Mouse (Mus musculus): Measurements from ENCODE around the gene Dbh. TPM values are rescaled to one million over a fixed set of nuclear protein-coding genes. Genes with fewer than 3 reads are reported as not detected.

Dbh gene
- polyA plus RNA-seq, 1 experiment from 2014 or later: 4.9 TPM

- WGBS: 91% methylated on average over 5 of the region's 5 CpGs
- Histone ChIP-seq H3K9ac (ENCODE audit: low read depth, low read length) (no peak overlapping the region), H3K4me2 (ENCODE audit: low read length) (no peak overlapping the region), H3K27ac (ENCODE audit: low read depth, low read length) (no peak overlapping the region), H3K4me1 (ENCODE audit: control insufficient read depth, insufficient read depth, low read depth, low read length) (no peaks in the 10 kb centered on the region; the same call in 1 of the 2 replicates), H3K27me3 (replicated peaks; ENCODE audit: control insufficient read depth, insufficient read depth, low read length) (no peaks in the 10 kb centered on the region), H3K4me3 (ENCODE audit: low read length) (no peak overlapping the region), H3K36me3 (ENCODE audit: control insufficient read depth, insufficient read depth, low read length) (no peaks in the 10 kb centered on the region), H3K9me3 (ENCODE audit: control insufficient read depth, low read length) (no peaks in the 10 kb centered on the region)
- no peak for ATAC-seq
Observed at GRCm38 (mm10) chr2:27207126-27207525, 42.1 kb downstream of the Dbh start.

DNA sequence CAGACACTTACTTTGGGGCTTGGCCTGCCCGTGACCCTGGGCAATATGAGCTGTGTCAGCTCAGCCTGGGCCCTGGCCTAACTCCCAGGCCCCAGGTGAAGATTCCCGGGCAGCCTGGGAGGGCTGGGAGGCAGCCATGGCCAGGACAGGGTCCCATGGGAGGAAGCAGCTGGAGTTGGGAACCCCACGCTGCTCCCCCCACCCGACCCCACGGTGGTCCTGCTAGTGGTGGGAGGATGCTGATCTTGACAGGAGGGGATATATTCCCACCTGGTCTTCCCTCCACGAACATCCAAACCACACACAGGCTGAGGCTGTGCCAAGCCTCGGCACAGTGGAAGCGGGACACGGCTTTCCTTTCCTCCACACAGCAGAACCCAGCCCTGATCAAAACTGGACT, 44.3 kb downstream of the Dbh start:
- no peaks in the 10 kb centered on the region for H3K9me3 ChIP-seq (ENCODE audit: control insufficient read depth, low read length)
- 82% methylated on average over 9 of the region's 9 CpGs for WGBS
- H3K27me3 ChIP-seq (replicated peaks; ENCODE audit: control insufficient read depth, insufficient read depth, low read length): no peaks in the 10 kb centered on the region

GRCm38 (mm10) chr2:27209816-27210215, 44.8 kb downstream of the Dbh start:
- H3K9ac ChIP-seq (ENCODE audit: low read depth, low read length): no peak overlapping the region
- no peak overlapping the region for H3K4me2 ChIP-seq (ENCODE audit: low read length)
- no peak overlapping the region for H3K27ac ChIP-seq (ENCODE audit: low read depth, low read length)
- no peaks in the 10 kb centered on the region for H3K27me3 ChIP-seq (replicated peaks; ENCODE audit: control insufficient read depth, insufficient read depth, low read length)
- H3K9me3 ChIP-seq (ENCODE audit: control insufficient read depth, low read length): no peaks in the 10 kb centered on the region
- no peak overlapping the region for H3K4me3 ChIP-seq (ENCODE audit: low read length)
- ATAC-seq: no peak
- no peaks in the 10 kb centered on the region; the same call in 1 of the 2 replicates for H3K4me1 ChIP-seq (ENCODE audit: control insufficient read depth, insufficient read depth, low read depth, low read length)
- WGBS: 71% methylated on average over 5 of the region's 5 CpGs
- H3K36me3 ChIP-seq (ENCODE audit: control insufficient read depth, insufficient read depth, low read length): no peaks in the 10 kb centered on the region

More for the DNA sequence above, 44.3 kb downstream of the Dbh start:
- H3K4me2 ChIP-seq (ENCODE audit: low read length): no peak overlapping the region
- H3K27ac ChIP-seq (ENCODE audit: low read depth, low read length): no peak overlapping the region
- no peaks in the 10 kb centered on the region for H3K36me3 ChIP-seq (ENCODE audit: control insufficient read depth, insufficient read depth, low read length)
- no peaks in the 10 kb centered on the region; the same call in 1 of the 2 replicates for H3K4me1 ChIP-seq (ENCODE audit: control insufficient read depth, insufficient read depth, low read depth, low read length)
- ATAC-seq: no peak
- H3K4me3 ChIP-seq (ENCODE audit: low read length): no peak overlapping the region
- H3K9ac ChIP-seq (ENCODE audit: low read depth, low read length): no peak overlapping the region

DNA sequence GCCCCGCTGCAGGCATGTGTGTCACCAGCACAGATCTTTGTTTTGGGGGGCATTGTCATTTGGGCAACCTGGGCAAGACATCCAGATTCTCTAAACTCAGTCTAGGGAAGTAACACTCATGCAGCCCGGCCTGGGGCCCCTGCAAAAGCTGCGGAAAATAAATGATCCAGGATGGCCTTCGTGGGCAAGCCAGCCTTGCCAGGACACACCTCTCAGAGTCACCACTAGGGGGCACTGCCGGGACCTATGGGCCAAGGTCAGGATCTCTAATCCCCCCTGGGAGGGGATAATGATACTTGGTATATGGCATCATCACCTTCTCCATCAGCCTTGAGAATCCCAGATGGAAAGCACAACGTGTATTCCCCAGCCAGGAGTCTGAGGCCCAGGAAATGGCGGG, 45.2 kb downstream of the Dbh start:
- Histone ChIP-seq H3K4me2 (ENCODE audit: low read length) (no peak overlapping the region), H3K36me3 (ENCODE audit: control insufficient read depth, insufficient read depth, low read length) (no peaks in the 10 kb centered on the region), H3K27me3 (replicated peaks; ENCODE audit: control insufficient read depth, insufficient read depth, low read length) (no peaks in the 10 kb centered on the region), H3K9me3 (ENCODE audit: control insufficient read depth, low read length) (no peaks in the 10 kb centered on the region), H3K4me3 (ENCODE audit: low read length) (no peak overlapping the region), H3K4me1 (ENCODE audit: control insufficient read depth, insufficient read depth, low read depth, low read length) (no peaks in the 10 kb centered on the region; the same call in 1 of the 2 replicates), H3K9ac (ENCODE audit: low read depth, low read length) (no peak overlapping the region), H3K27ac (ENCODE audit: low read depth, low read length) (no peak overlapping the region)
- ATAC-seq: no peak
- whole genome bisulfite sequencing: 60% methylated on average over 7 of the region's 7 CpGs

DNA sequence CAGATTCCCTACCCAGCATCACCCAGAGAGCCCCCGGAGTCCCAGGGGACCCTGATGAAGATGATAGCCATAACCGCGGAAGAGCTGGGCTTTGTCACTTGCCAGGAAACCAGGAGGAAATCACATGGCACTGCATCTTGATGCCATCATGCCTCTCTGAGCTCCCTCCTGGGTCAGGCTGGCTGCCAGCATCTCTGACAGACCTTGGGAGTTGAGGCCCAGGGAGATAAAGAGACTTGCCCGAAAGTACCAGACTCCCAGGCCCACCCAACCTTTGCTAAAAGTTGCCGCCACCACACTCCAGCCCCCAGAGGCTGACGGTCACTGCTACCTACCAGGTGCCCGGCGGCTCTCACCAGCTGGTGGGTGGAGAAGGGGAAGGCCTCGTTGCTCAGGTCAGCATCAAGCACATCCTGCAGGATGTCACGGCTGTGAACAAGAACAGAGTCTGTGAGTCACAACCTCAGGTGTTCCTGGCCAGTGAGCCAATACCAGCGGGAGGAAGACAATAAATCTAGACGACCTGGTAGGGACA, 45.7 kb downstream of the Dbh start:
- ATAC-seq: no peak
- 81% methylated on average over 12 of the region's 12 CpGs for WGBS

GRCm38 (mm10) chr2:27211966-27212893, 47.2 kb downstream of the Dbh start:
- H3K36me3 ChIP-seq (ENCODE audit: control insufficient read depth, insufficient read depth, low read length): no peaks in the 10 kb centered on the region
- ATAC-seq: no peak
- no peak overlapping the region for H3K4me2 ChIP-seq (ENCODE audit: low read length)
- H3K4me3 ChIP-seq (ENCODE audit: low read length): no peak overlapping the region
- WGBS: 70% methylated on average over 8 of the region's 8 CpGs
- no peaks in the 10 kb centered on the region for H3K4me1 ChIP-seq (ENCODE audit: control insufficient read depth, insufficient read depth, low read depth, low read length)
- no peaks in the 10 kb centered on the region for H3K9me3 ChIP-seq (ENCODE audit: control insufficient read depth, low read length)
- no peak overlapping the region for H3K9ac ChIP-seq (ENCODE audit: low read depth, low read length)
- no peaks in the 10 kb centered on the region for H3K27me3 ChIP-seq (replicated peaks; ENCODE audit: control insufficient read depth, insufficient read depth, low read length)
- no peak overlapping the region for H3K27ac ChIP-seq (ENCODE audit: low read depth, low read length)

More for the DNA sequence above, 45.7 kb downstream of the Dbh start:
- no peak overlapping the region for H3K27ac ChIP-seq (ENCODE audit: low read depth, low read length)
- no peaks in the 10 kb centered on the region; the same call in 1 of the 2 replicates for H3K4me1 ChIP-seq (ENCODE audit: control insufficient read depth, insufficient read depth, low read depth, low read length)
- no peaks in the 10 kb centered on the region for H3K27me3 ChIP-seq (replicated peaks; ENCODE audit: control insufficient read depth, insufficient read depth, low read length)
- no peaks in the 10 kb centered on the region for H3K9me3 ChIP-seq (ENCODE audit: control insufficient read depth, low read length)
- no peak overlapping the region for H3K4me3 ChIP-seq (ENCODE audit: low read length)
- no peaks in the 10 kb centered on the region for H3K36me3 ChIP-seq (ENCODE audit: control insufficient read depth, insufficient read depth, low read length)
- no peak overlapping the region for H3K9ac ChIP-seq (ENCODE audit: low read depth, low read length)
- no peak overlapping the region for H3K4me2 ChIP-seq (ENCODE audit: low read length)

- 88% methylated on average over 2 of the region's 2 CpGs for WGBS
- no peak overlapping the region for H3K4me2 ChIP-seq (ENCODE audit: low read length)
- no peak for ATAC-seq
- no peak overlapping the region for H3K4me3 ChIP-seq (ENCODE audit: low read length)
- H3K36me3 ChIP-seq (ENCODE audit: control insufficient read depth, insufficient read depth, low read length): no peaks in the 10 kb centered on the region
- no peaks in the 10 kb centered on the region for H3K9me3 ChIP-seq (ENCODE audit: control insufficient read depth, low read length)
- H3K4me1 ChIP-seq (ENCODE audit: control insufficient read depth, insufficient read depth, low read depth, low read length): no peaks in the 10 kb centered on the region
- H3K27me3 ChIP-seq (replicated peaks; ENCODE audit: control insufficient read depth, insufficient read depth, low read length): no peaks in the 10 kb centered on the region
- H3K27ac ChIP-seq (ENCODE audit: low read depth, low read length): no peak overlapping the region
- H3K9ac ChIP-seq (ENCODE audit: low read depth, low read length): no peak overlapping the region
Observed at GRCm38 (mm10) chr2:27215537-27215936, 50.5 kb downstream of the Dbh start.

GRCm38 (mm10) chr2:27218121-27218544, 53.1 kb downstream of the Dbh start:
- no peaks in the 10 kb centered on the region for H3K4me1 ChIP-seq (ENCODE audit: control insufficient read depth, insufficient read depth, low read depth, low read length)
- H3K4me2 ChIP-seq (ENCODE audit: low read length): no peak overlapping the region
- no peak overlapping the region for H3K27ac ChIP-seq (ENCODE audit: low read depth, low read length)
- no peak for ATAC-seq
- H3K36me3 ChIP-seq (ENCODE audit: control insufficient read depth, insufficient read depth, low read length): no peaks in the 10 kb centered on the region
- H3K9me3 ChIP-seq (ENCODE audit: control insufficient read depth, low read length): no peaks in the 10 kb centered on the region
- no peak overlapping the region for H3K4me3 ChIP-seq (ENCODE audit: low read length)
- 75% methylated on average over 2 of the region's 2 CpGs for WGBS
- no peak overlapping the region for H3K9ac ChIP-seq (ENCODE audit: low read depth, low read length)
- H3K27me3 ChIP-seq (replicated peaks; ENCODE audit: control insufficient read depth, insufficient read depth, low read length): no peaks in the 10 kb centered on the region

GRCm38 (mm10) chr2:27218569-27218968, 53.5 kb downstream of the Dbh start:
- ATAC-seq: no peak

More at GRCm38 (mm10) chr2:27218569-27218968, 53.5 kb downstream of the Dbh start:
- Histone ChIP-seq H3K9me3 (ENCODE audit: control insufficient read depth, low read length) (no peaks in the 10 kb centered on the region), H3K9ac (ENCODE audit: low read depth, low read length) (no peak overlapping the region), H3K27me3 (replicated peaks; ENCODE audit: control insufficient read depth, insufficient read depth, low read length) (no peaks in the 10 kb centered on the region), H3K4me3 (ENCODE audit: low read length) (no peak overlapping the region), H3K36me3 (ENCODE audit: control insufficient read depth, insufficient read depth, low read length) (no peaks in the 10 kb centered on the region), H3K4me1 (ENCODE audit: control insufficient read depth, insufficient read depth, low read depth, low read length) (no peaks in the 10 kb centered on the region), H3K4me2 (ENCODE audit: low read length) (no peak overlapping the region), H3K27ac (ENCODE audit: low read depth, low read length) (no peak overlapping the region)
- 89% methylated on average over 8 of the region's 8 CpGs for WGBS

Data from hindbrain, embryonic 16.5 days (tissue).